Mouse (Mus musculus) forebrain, embryonic 13.5 days (tissue): Measurements from ENCODE around the gene Fam160a1. TPM values are rescaled to one million over a fixed set of nuclear protein-coding genes. Genes with fewer than 3 reads are reported as not detected.
A peak's percentile ranks its signal among the peaks of the same experiment; 100 is the strongest.

Experiments used
- ATAC-seq: fragments of 200-750 bp; cut with Nextera tagmentation; 2 replicates; pipeline ENCODE4 v1.8.0; 2017
- H3K27ac ChIP-seq: fragments of 300-500 bp; sonication (generic); 2 replicates; pipeline ENCODE4 v1.5.1; 2015; ENCODE audit warnings: inconsistent platforms, mild to moderate bottlenecking, moderate library complexity
- H3K27me3 ChIP-seq: fragments of 300-500 bp; sonication (generic); 2 replicates; pipeline ENCODE4 v1.6.1; 2015; ENCODE audit warnings: mild to moderate bottlenecking, inconsistent platforms
- H3K36me3 ChIP-seq: fragments of 300-500 bp; sonication (generic); 2 replicates; pipeline ENCODE4 v1.6.1; 2015; ENCODE audit warnings: mild to moderate bottlenecking, inconsistent platforms; ENCODE audit not compliant: poor library complexity, severe bottlenecking
- H3K4me1 ChIP-seq: fragments of 300-500 bp; sonication (generic); 2 replicates; pipeline ENCODE4 v1.6.1; 2015; ENCODE audit warnings: inconsistent platforms
- H3K4me2 ChIP-seq: fragments of 300-500 bp; sonication (generic); 2 replicates; pipeline ENCODE4 v1.6.1; 2015; ENCODE audit warnings: inconsistent platforms, mild to moderate bottlenecking, moderate library complexity
- H3K4me3 ChIP-seq: fragments of 300-500 bp; sonication (generic); 2 replicates; pipeline ENCODE4 v1.5.1; 2015; ENCODE audit warnings: mild to moderate bottlenecking, inconsistent platforms
- H3K9ac ChIP-seq: fragments of 300-500 bp; sonication (generic); 2 replicates; pipeline ENCODE4 v1.6.1; 2015; ENCODE audit warnings: mild to moderate bottlenecking, inconsistent platforms
- H3K9me3 ChIP-seq: fragments of 300-500 bp; sonication (generic); replicated peaks from 2 replicates; pipeline ENCODE4 v1.6.1; 2016; ENCODE audit warnings: inconsistent platforms
- WGBS: fragments of 180-500 bp; shearing (Covaris S2); methylation state at CpG from one replicate; pipeline ENCODE4 v1.1.7; 2015; 5-methylcytosine and 5-hydroxymethylcytosine counted together
- polyA plus RNA-seq: library from polyadenylated mRNA; unstranded; fragments of >200 nt; fragmentation: Nextera tagmentation; extraction: Ambion mirVana; gene quantifications from 2 replicates; pipeline ENCODE4 v1.2.1, GENCODE M21; 2015

Fam160a1 gene
- polyA plus RNA-seq, result 0.13 and 0.21 TPM in 2 replicates

GRCm38 (mm10) chr3:85817191-85817590, at the start of gene Fam160a1:
Gene Fam160a1, minus strand, starts transcription at chr3:85817291.
- H3K4me1 ChIP-seq, result no peaks in the 10 kb centered on the region
- H3K27ac ChIP-seq, result no peak within 1 kb of the TSS
- no peaks in the 10 kb centered on the region for H3K9me3 ChIP-seq
- no peak within 1 kb of the TSS for H3K4me2 ChIP-seq
- 94% methylated on average over 2 of the region's 2 CpGs for WGBS
- ATAC-seq, result no peak
- H3K27me3 ChIP-seq, result no peaks in the 10 kb centered on the region
- no peak within 1 kb of the TSS for H3K9ac ChIP-seq
- no peaks in the 10 kb centered on the region for H3K36me3 ChIP-seq
- H3K4me3 ChIP-seq, result no peak within 1 kb of the TSS

GRCm38 (mm10) chr3:85863996-85864395, 46.9 kb upstream of the Fam160a1 start:
- no peak overlapping the region for H3K4me3 ChIP-seq
- ATAC-seq, result no peak
- H3K27me3 ChIP-seq, result no peaks in the 10 kb centered on the region
- no peaks in the 10 kb centered on the region for H3K36me3 ChIP-seq
- H3K9me3 ChIP-seq, result no peaks in the 10 kb centered on the region
- no peak overlapping the region for H3K9ac ChIP-seq
- 19% methylated on average over 3 of the region's 3 CpGs for WGBS
- no peaks in the 10 kb centered on the region for H3K4me1 ChIP-seq
- no peak overlapping the region for H3K4me2 ChIP-seq
- H3K27ac ChIP-seq, result no peak overlapping the region

GRCm38 (mm10) chr3:85862886-85863285, 45.8 kb upstream of the Fam160a1 start:
- 97% methylated on average over 2 of the region's 2 CpGs for WGBS
- H3K9me3 ChIP-seq, result no peaks in the 10 kb centered on the region

GRCm38 (mm10) chr3:85860996-85861395, 43.9 kb upstream of the Fam160a1 start:
- no peak for ATAC-seq
- WGBS, result 88% methylated on average over 5 of the region's 5 CpGs
- H3K4me1 ChIP-seq, result no peaks in the 10 kb centered on the region
- H3K4me3 ChIP-seq, result no peak overlapping the region
- no peak overlapping the region for H3K27ac ChIP-seq
- no peaks in the 10 kb centered on the region for H3K9me3 ChIP-seq
- no peak overlapping the region for H3K4me2 ChIP-seq
- H3K36me3 ChIP-seq, result no peaks in the 10 kb centered on the region
- no peaks in the 10 kb centered on the region for H3K27me3 ChIP-seq
- H3K9ac ChIP-seq, result no peak overlapping the region

More at GRCm38 (mm10) chr3:85862886-85863285, 45.8 kb upstream of the Fam160a1 start:
- Histone ChIP-seq H3K9ac (no peak overlapping the region), H3K4me3 (no peak overlapping the region), H3K27ac (no peak overlapping the region), H3K4me2 (no peak overlapping the region), H3K36me3 (no peaks in the 10 kb centered on the region), H3K27me3 (no peaks in the 10 kb centered on the region), H3K4me1 (no peaks in the 10 kb centered on the region)
- ATAC-seq, result no peak

- no peaks in the 10 kb centered on the region for H3K9me3 ChIP-seq
- H3K27me3 ChIP-seq, result no peaks in the 10 kb centered on the region
- H3K4me2 ChIP-seq, result no peak overlapping the region
- H3K4me3 ChIP-seq, result no peak overlapping the region
- no peak overlapping the region for H3K9ac ChIP-seq
- ATAC-seq, result no peak
- WGBS, result 63% methylated on average over 6 of the region's 6 CpGs
- no peak overlapping the region for H3K27ac ChIP-seq
- no peaks in the 10 kb centered on the region for H3K36me3 ChIP-seq
- peaks cover 14% of the 10 kb centered on the region for H3K4me1 ChIP-seq
Observed at GRCm38 (mm10) chr3:85859311-85859710, 42.2 kb upstream of the Fam160a1 start.

GRCm38 (mm10) chr3:85858140-85859135, 41.3 kb upstream of the Fam160a1 start:
- no peak for ATAC-seq
- Histone ChIP-seq H3K4me3 (no peak overlapping the region), H3K36me3 (no peaks in the 10 kb centered on the region), H3K4me1 (peaks cover 21% of the 10 kb centered on the region), H3K9ac (no peak overlapping the region), H3K27me3 (no peaks in the 10 kb centered on the region), H3K27ac (no peak overlapping the region), H3K9me3 (no peaks in the 10 kb centered on the region), H3K4me2 (no peak overlapping the region)
- 74% methylated on average over 11 of the region's 11 CpGs for WGBS

GRCm38 (mm10) chr3:85857083-85857482, 40.0 kb upstream of the Fam160a1 start:
- WGBS, result 12% methylated on average over 4 of the region's 4 CpGs
- Histone ChIP-seq H3K9ac (no peak overlapping the region), H3K27ac (no peak overlapping the region), H3K9me3 (no peaks in the 10 kb centered on the region), H3K4me3 (no peak overlapping the region), H3K36me3 (no peaks in the 10 kb centered on the region), H3K4me2 (no peak overlapping the region), H3K27me3 (no peaks in the 10 kb centered on the region), H3K4me1 (peaks cover 22% of the 10 kb centered on the region)
- ATAC-seq, result no peak

- no peak overlapping the region for H3K4me3 ChIP-seq
- no peaks in the 10 kb centered on the region for H3K36me3 ChIP-seq
- H3K4me1 ChIP-seq, result peaks cover 22% of the 10 kb centered on the region
- no peak overlapping the region for H3K27ac ChIP-seq
- no peaks in the 10 kb centered on the region for H3K9me3 ChIP-seq
- H3K27me3 ChIP-seq, result no peaks in the 10 kb centered on the region
- no peak overlapping the region for H3K4me2 ChIP-seq
- WGBS, result 71% methylated on average over 5 of the region's 5 CpGs
- ATAC-seq, result no peak
- H3K9ac ChIP-seq, result no peak overlapping the region
Observed at GRCm38 (mm10) chr3:85855947-85856346, 38.9 kb upstream of the Fam160a1 start.

GRCm38 (mm10) chr3:85855043-85855442, 38.0 kb upstream of the Fam160a1 start:
- Histone ChIP-seq H3K36me3 (no peaks in the 10 kb centered on the region), H3K27me3 (no peaks in the 10 kb centered on the region), H3K4me2 (no peak overlapping the region), H3K9me3 (no peaks in the 10 kb centered on the region), H3K4me1 (peaks cover 22% of the 10 kb centered on the region), H3K4me3 (no peak overlapping the region), H3K27ac (peak overlapping the region; percentile 46; the same call in 1 of the 2 replicates), H3K9ac (no peak overlapping the region)
- WGBS, result 34% methylated on average over 3 of the region's 3 CpGs
- ATAC-seq, result peak; percentile 59; the same call in 1 of the 2 replicates

- ATAC-seq, result peak; percentile 79
Observed at GRCm38 (mm10) chr3:85854143-85854542, 37.1 kb upstream of the Fam160a1 start.

GRCm38 (mm10) chr3:85853715-85854114, 36.6 kb upstream of the Fam160a1 start:
- H3K4me3 ChIP-seq, result no peak overlapping the region
- H3K4me2 ChIP-seq, result no peak overlapping the region
- no peak overlapping the region for H3K9ac ChIP-seq
- whole genome bisulfite sequencing, result 68% methylated on average over 3 of the region's 4 CpGs
- peaks cover 22% of the 10 kb centered on the region for H3K4me1 ChIP-seq
- H3K27ac ChIP-seq, result no peak overlapping the region
- H3K36me3 ChIP-seq, result no peaks in the 10 kb centered on the region
- H3K27me3 ChIP-seq, result no peaks in the 10 kb centered on the region
- no peaks in the 10 kb centered on the region for H3K9me3 ChIP-seq
- peak; percentile 80 for ATAC-seq

More at GRCm38 (mm10) chr3:85854143-85854542, 37.1 kb upstream of the Fam160a1 start:
- H3K36me3 ChIP-seq, result no peaks in the 10 kb centered on the region
- H3K27me3 ChIP-seq, result no peaks in the 10 kb centered on the region
- no peaks in the 10 kb centered on the region for H3K9me3 ChIP-seq
- no peak overlapping the region for H3K27ac ChIP-seq
- H3K4me1 ChIP-seq, result peaks cover 22% of the 10 kb centered on the region
- H3K9ac ChIP-seq, result no peak overlapping the region
- no peak overlapping the region for H3K4me3 ChIP-seq
- WGBS, result 35% methylated on average over 6 of the region's 6 CpGs
- no peak overlapping the region for H3K4me2 ChIP-seq

GRCm38 (mm10) chr3:85850079-85850478, 33.0 kb upstream of the Fam160a1 start:
- Histone ChIP-seq H3K36me3 (no peaks in the 10 kb centered on the region), H3K4me1 (peaks cover 14% of the 10 kb centered on the region), H3K27me3 (no peaks in the 10 kb centered on the region), H3K4me3 (no peak overlapping the region), H3K9me3 (no peaks in the 10 kb centered on the region), H3K4me2 (no peak overlapping the region), H3K9ac (no peak overlapping the region), H3K27ac (no peak overlapping the region)
- 96% methylated on average over 1 of the region's 1 CpGs for WGBS
- ATAC-seq, result no peak
